In genomic region chr15:31869100-31869499, GRCm38 (mm10) we compare ENCODE assay signal across 15 mouse cellular contexts.
"Had no signal": no experiment of that assay in that cellular context is flagged by ENCODE, and none has a peak within 500 bp of the region (broad histone marks: within the 10 kb centered on the region; RNA-seq: fewer than 3 reads in every experiment).

No protein-coding gene starts in this region.

- H3K4me1 ChIP-seq: liver, embryonic 15.5 days; megakaryocyte, embryonic 14.5 days; midbrain, embryonic 13.5 days; stomach, embryonic 15.5 days had no signal

- H3K27ac ChIP-seq: hindbrain, postnatal 0 days; limb, embryonic 12.5 days; liver, embryonic 15.5 days; macrophage; midbrain, embryonic 13.5 days; stomach, embryonic 15.5 days had no signal

- H3K36me3 ChIP-seq: limb, embryonic 12.5 days; liver, embryonic 15.5 days; midbrain, embryonic 13.5 days; stomach, embryonic 15.5 days had no signal

- ATAC-seq: midbrain, embryonic 13.5 days had no signal

- DNase-seq: layer of hippocampus, postnatal 36 days; lung, adult 2 months; lung, postnatal 10 days; right cerebral cortex, postnatal 4 days; spleen, adult 18-20 months; thymus, adult 2 months; thymus, postnatal 25 days had no signal

- H3K27me3 ChIP-seq: limb, embryonic 12.5 days; liver, embryonic 15.5 days; megakaryocyte, embryonic 14.5 days; midbrain, embryonic 13.5 days; stomach, embryonic 15.5 days had no signal

- H3K4me2 ChIP-seq: liver, embryonic 11.5 days; liver, embryonic 15.5 days; midbrain, embryonic 13.5 days; stomach, embryonic 15.5 days had no signal

- H3K9ac ChIP-seq: limb, embryonic 12.5 days; liver, embryonic 15.5 days; midbrain, embryonic 13.5 days; stomach, embryonic 15.5 days had no signal

- H3K9me3 ChIP-seq: limb, embryonic 12.5 days; liver, embryonic 15.5 days; midbrain, embryonic 13.5 days; stomach, embryonic 15.5 days had no signal

- H3K4me3 ChIP-seq: limb, embryonic 12.5 days; liver, embryonic 15.5 days; megakaryocyte, embryonic 14.5 days; midbrain, embryonic 13.5 days; stomach, embryonic 15.5 days had no signal
